Mouse (Mus musculus) hindbrain, embryonic 15.5 days (tissue): ENCODE measurements around the gene Atp13a2. TPM values are rescaled to one million over a fixed set of nuclear protein-coding genes. Genes with fewer than 3 reads are reported as not detected.

Experiments
- ATAC-seq: fragments of 200-750 bp; cut with Nextera tagmentation; 2 replicates; pipeline ENCODE4 v1.8.0; 2017; ENCODE audit warnings: low read depth, moderate number of reproducible peaks, moderate TSS enrichment; ENCODE audit not compliant: low FRiP score
- H3K27ac ChIP-seq: fragments of 300-500 bp; sonication (generic); replicated peaks from 2 replicates; pipeline ENCODE4 v1.5.1; 2015; ENCODE audit warnings: mild to moderate bottlenecking, inconsistent platforms
- H3K27me3 ChIP-seq: fragments of 300-500 bp; sonication (generic); 2 replicates; pipeline ENCODE4 v1.6.1; 2015; ENCODE audit warnings: control low read depth, inconsistent platforms
- H3K36me3 ChIP-seq: fragments of 300-500 bp; sonication (generic); 2 replicates; pipeline ENCODE4 v1.6.1; 2015; ENCODE audit warnings: control low read depth, inconsistent platforms
- H3K4me1 ChIP-seq: fragments of 300-500 bp; sonication (generic); replicated peaks from 2 replicates; pipeline ENCODE4 v1.6.1; 2015; ENCODE audit warnings: control low read depth, inconsistent platforms
- H3K4me2 ChIP-seq: fragments of 300-500 bp; sonication (generic); 2 replicates; pipeline ENCODE4 v1.6.1; 2015; ENCODE audit warnings: moderate library complexity, mild to moderate bottlenecking, inconsistent platforms
- H3K4me3 ChIP-seq: fragments of 300-500 bp; sonication (generic); 2 replicates; pipeline ENCODE4 v1.5.1; 2015; ENCODE audit warnings: mild to moderate bottlenecking, inconsistent platforms
- H3K9ac ChIP-seq: fragments of 300-500 bp; sonication (generic); 2 replicates; pipeline ENCODE4 v1.6.1; 2015; ENCODE audit warnings: inconsistent platforms
- H3K9me3 ChIP-seq: fragments of 300-500 bp; sonication (generic); 2 replicates; pipeline ENCODE4 v1.6.1; 2016; ENCODE audit warnings: control low read depth, inconsistent platforms
- WGBS: fragments of 180-500 bp; shearing (Covaris S2); methylation state at CpG from one replicate; pipeline ENCODE4 v1.1.7; 2015; 5-methylcytosine and 5-hydroxymethylcytosine counted together
- polyA plus RNA-seq: library from polyadenylated mRNA; unstranded; fragments of >200 nt; fragmentation: Nextera tagmentation; extraction: Ambion mirVana; gene quantifications from 2 replicates; pipeline ENCODE4 v1.2.1, GENCODE M21; 2015

The Atp13a2 gene
- polyA plus RNA-seq, 1 experiment from 2014 or later = 193 TPM

DNA sequence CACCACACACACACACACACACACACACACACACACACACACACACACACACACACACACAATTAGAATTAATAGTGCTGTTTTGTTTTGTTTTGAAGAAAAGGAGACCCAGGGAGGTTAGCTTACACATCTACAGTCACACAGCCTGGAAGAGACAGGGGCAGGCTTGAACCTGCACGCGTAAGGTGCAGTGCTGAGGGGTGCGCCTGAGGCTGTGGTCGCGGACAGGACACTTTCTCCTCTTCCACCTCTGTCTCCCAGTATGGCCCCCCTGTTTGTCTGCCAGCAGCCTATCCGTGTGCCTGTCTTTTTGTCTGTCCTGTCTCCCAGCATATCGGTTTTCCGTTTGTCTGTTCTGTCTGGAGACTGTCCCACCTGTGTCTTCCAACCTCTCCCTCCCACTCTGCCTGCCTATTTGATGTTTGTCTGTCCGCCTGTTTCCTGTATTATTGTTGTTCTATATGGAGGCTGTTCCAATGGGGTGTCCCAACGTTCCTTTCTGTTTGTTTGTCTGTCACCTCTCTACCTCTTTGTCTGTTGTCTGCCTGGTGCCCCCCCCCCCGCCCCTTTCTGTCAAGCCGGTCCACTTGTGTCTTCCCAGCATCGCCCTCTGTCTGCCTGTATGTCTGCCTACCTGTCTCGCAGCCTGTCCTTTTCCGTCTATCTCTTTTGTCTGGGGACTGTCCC lies 506 bp upstream of the Atp13a2 start:
- H3K9ac ChIP-seq = peak overlapping the region; percentile 98
- H3K36me3 ChIP-seq = no peaks in the 10 kb centered on the region
- H3K27ac ChIP-seq = peak overlapping the region; percentile 85
- H3K4me2 ChIP-seq = peak overlapping the region; percentile 79
- WGBS = 21% methylated on average over 14 of the region's 15 CpGs
- peaks cover 40% of the 10 kb centered on the region for H3K4me1 ChIP-seq
- ATAC-seq = peak; percentile 24
- no peaks in the 10 kb centered on the region for H3K27me3 ChIP-seq
- H3K4me3 ChIP-seq = peak overlapping the region; percentile 89
- H3K9me3 ChIP-seq = no peaks in the 10 kb centered on the region

DNA sequence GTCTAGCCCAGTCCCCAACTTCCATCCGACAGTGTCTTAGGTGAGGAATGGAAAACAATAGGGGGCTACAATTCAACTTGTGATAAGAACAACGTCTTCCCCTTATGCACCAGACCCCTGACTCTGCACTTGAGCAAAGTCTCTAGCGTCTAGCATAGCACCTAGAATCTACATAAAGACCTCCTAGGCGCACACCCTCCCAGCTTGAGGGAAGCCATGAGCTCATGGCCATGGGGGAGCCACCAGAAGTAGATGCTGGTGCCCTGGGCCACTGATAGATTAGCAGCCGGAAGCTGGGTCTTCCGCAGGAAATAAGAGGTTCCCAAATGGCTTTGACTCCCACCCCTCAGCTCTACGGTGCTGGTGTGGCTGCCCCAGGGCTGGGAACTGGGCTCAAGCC lies 803 bp downstream of the Atp13a2 start:
- Histone ChIP-seq H3K27ac (peak overlapping the region; percentile 85), H3K4me3 (peak overlapping the region; percentile 89), H3K27me3 (no peaks in the 10 kb centered on the region), H3K36me3 (no peaks in the 10 kb centered on the region), H3K4me2 (peak overlapping the region; percentile 79), H3K4me1 (peaks cover 40% of the 10 kb centered on the region), H3K9ac (peak overlapping the region; percentile 98), H3K9me3 (no peaks in the 10 kb centered on the region)
- peak; percentile 13; the same call in 1 of the 2 replicates for ATAC-seq
- WGBS = 26% methylated on average over 7 of the region's 7 CpGs

- Histone ChIP-seq H3K4me1 (peaks cover 34% of the 10 kb centered on the region), H3K9ac (no peak overlapping the region), H3K36me3 (peaks cover 12% of the 10 kb centered on the region), H3K9me3 (no peaks in the 10 kb centered on the region), H3K4me3 (peak overlapping the region; percentile 89; the same call in 1 of the 2 replicates), H3K4me2 (peak overlapping the region; percentile 79), H3K27me3 (no peaks in the 10 kb centered on the region), H3K27ac (no peak overlapping the region)
- ATAC-seq = no peak
- 55% methylated on average over 7 of the region's 7 CpGs for WGBS
Measured at GRCm38 (mm10) chr4:140988706-140989290, 2.1 kb downstream of the Atp13a2 start.

DNA sequence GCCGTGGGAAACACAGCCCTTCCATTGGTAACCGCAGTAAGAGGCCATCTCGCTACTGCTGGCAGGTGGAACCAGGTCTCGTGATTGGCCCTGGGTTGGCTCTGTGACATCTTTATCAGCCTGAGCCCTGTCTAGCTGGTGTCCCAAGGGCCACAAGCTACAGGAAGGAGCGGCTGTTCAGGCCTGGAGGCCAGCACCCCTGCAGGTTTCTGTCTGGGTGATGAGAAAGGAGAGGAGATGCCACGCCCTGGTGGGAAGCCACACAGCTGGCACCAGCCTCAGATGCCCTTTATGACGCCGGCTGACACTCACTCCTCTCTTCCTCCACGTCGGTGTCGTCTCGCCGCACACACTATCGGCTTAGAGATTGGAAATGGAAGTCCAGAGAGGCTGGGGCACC lies 2.8 kb downstream of the Atp13a2 start:
- Histone ChIP-seq H3K9me3 (no peaks in the 10 kb centered on the region), H3K9ac (no peak overlapping the region), H3K4me3 (no peak overlapping the region), H3K27ac (no peak overlapping the region), H3K4me2 (peak overlapping the region; percentile 79; the same call in 1 of the 2 replicates), H3K4me1 (peaks cover 34% of the 10 kb centered on the region), H3K36me3 (peaks cover 18% of the 10 kb centered on the region), H3K27me3 (no peaks in the 10 kb centered on the region)
- no peak for ATAC-seq
- 77% methylated on average over 14 of the region's 14 CpGs for WGBS

- 73% methylated on average over 20 of the region's 20 CpGs for WGBS
- peaks cover 44% of the 10 kb centered on the region for H3K36me3 ChIP-seq
Measured at GRCm38 (mm10) chr4:140992215-140992614, 5.5 kb downstream of the Atp13a2 start.

DNA sequence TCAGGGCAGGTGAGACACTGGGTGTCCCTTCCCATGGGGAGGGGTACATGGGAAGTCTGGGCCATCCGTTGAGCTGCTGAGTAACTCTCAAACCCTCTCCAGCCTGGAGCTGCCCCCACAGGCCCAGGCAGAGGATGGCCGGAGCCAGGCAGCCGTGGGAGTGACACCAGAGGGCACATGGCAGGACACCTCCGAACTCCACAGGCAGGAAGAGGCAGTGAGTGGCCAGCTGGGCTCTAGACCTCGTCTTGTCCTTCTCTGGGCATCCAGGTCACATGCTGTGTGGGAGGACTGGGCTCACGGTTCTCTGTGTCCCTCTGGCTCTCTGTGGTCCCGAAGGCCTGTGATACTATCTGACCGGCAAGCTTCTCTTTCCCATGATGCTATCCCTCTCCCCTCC lies 7.2 kb downstream of the Atp13a2 start:
- Histone ChIP-seq H3K27me3 (no peaks in the 10 kb centered on the region), H3K9me3 (no peaks in the 10 kb centered on the region), H3K4me1 (peaks cover 12% of the 10 kb centered on the region), H3K4me3 (no peak overlapping the region), H3K27ac (no peak overlapping the region), H3K36me3 (peaks cover 58% of the 10 kb centered on the region), H3K4me2 (no peak overlapping the region), H3K9ac (no peak overlapping the region)
- no peak for ATAC-seq
- WGBS = 86% methylated on average over 8 of the region's 8 CpGs

More at GRCm38 (mm10) chr4:140992215-140992614, 5.5 kb downstream of the Atp13a2 start:
- peaks cover 27% of the 10 kb centered on the region for H3K4me1 ChIP-seq
- no peaks in the 10 kb centered on the region for H3K9me3 ChIP-seq
- no peaks in the 10 kb centered on the region for H3K27me3 ChIP-seq
- no peak overlapping the region for H3K9ac ChIP-seq
- no peak overlapping the region for H3K4me3 ChIP-seq
- H3K27ac ChIP-seq = no peak overlapping the region
- no peak for ATAC-seq
- H3K4me2 ChIP-seq = no peak overlapping the region

DNA sequence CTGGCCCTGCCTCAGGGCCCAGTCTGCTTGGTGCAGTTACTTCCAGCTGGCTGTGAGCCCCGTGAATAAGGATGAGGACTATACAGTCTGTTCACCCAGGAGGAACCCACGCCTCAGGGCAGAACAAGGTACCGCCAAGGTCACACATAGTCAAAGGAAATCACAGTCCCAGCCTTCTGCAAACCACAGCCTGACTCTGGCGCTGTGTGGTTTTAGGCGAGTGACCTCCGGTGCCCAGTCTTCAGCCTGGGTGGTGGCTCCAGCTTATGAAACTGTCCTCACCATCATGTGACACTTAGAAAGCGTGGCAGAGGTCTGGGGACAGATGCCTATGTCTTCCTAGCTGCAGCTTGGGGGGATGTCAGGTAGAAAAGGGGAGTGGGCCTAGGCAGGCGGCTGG lies 9.1 kb downstream of the Atp13a2 start:
- H3K36me3 ChIP-seq = peaks cover 77% of the 10 kb centered on the region
- ATAC-seq = no peak
- no peak overlapping the region for H3K9ac ChIP-seq
- H3K27ac ChIP-seq = no peak overlapping the region
- no peaks in the 10 kb centered on the region for H3K27me3 ChIP-seq
- H3K9me3 ChIP-seq = no peaks in the 10 kb centered on the region
- no peak overlapping the region for H3K4me3 ChIP-seq
- H3K4me2 ChIP-seq = no peak overlapping the region
- no peaks in the 10 kb centered on the region for H3K4me1 ChIP-seq
- WGBS = 91% methylated on average over 8 of the region's 8 CpGs

- H3K36me3 ChIP-seq = peaks cover 85% of the 10 kb centered on the region
- no peak overlapping the region for H3K4me3 ChIP-seq
- no peak overlapping the region for H3K27ac ChIP-seq
- WGBS = 97% methylated on average over 9 of the region's 9 CpGs
- H3K4me2 ChIP-seq = no peak overlapping the region
- no peaks in the 10 kb centered on the region for H3K27me3 ChIP-seq
- no peak overlapping the region for H3K9ac ChIP-seq
- H3K4me1 ChIP-seq = no peaks in the 10 kb centered on the region
- no peaks in the 10 kb centered on the region for H3K9me3 ChIP-seq
- ATAC-seq = no peak
Measured at GRCm38 (mm10) chr4:140996812-140997211, 10.1 kb downstream of the Atp13a2 start.

DNA sequence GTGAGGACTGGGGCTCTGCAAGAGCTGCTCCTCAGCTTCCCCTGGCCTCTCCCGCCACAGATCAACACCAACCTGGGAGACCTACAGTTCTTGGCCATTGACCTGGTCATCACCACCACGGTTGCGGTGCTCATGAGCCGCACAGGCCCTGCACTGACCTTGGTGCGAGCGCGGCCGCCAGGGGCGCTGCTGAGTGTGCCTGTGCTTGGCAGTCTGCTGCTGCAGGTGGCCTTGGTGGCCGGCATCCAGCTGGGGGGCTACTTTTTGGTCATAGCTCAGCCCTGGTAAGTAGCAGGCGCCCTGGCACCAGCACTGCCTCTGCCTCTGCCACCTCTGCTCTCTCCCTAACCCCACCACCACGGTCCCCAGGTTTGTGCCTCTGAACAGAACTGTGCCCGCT lies 19.3 kb downstream of the Atp13a2 start:
- Histone ChIP-seq H3K27ac (no peak overlapping the region), H3K36me3 (peaks cover 65% of the 10 kb centered on the region), H3K4me1 (peaks cover 6% of the 10 kb centered on the region), H3K9ac (no peak overlapping the region), H3K4me2 (no peak overlapping the region), H3K4me3 (no peak overlapping the region), H3K27me3 (no peaks in the 10 kb centered on the region), H3K9me3 (no peaks in the 10 kb centered on the region)
- 85% methylated on average over 13 of the region's 13 CpGs for WGBS
- no peak for ATAC-seq

- H3K4me1 ChIP-seq = peaks cover 26% of the 10 kb centered on the region
- ATAC-seq = no peak
Measured at GRCm38 (mm10) chr4:141008028-141008427, 21.4 kb downstream of the Atp13a2 start.

DNA sequence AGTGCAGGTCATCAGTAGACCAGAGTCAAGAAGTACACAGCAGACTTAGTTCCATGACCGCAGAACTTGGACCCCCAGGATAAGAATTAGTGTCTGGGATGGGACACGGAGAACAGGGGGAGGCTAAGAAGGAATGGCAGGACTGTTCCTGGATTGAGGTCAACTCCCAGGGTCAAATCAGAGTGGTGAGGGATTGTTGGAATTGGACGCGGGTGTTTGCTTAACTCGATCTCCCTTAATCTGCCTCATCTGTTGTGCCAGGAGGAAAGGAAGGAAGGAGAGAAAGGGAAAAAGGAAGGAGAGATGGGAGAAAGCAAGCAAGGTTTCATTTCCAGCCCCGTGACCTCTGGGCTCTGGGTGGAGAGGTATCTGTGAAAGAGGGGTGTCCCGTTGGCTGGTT lies 23.4 kb downstream of the Atp13a2 start, which contains the start of gene Mfap2:
Gene Mfap2 (plus strand): TSS at position 301 of the 400 bp plus-strand sequence.
- H3K9me3 ChIP-seq = no peaks in the 10 kb centered on the region

More at GRCm38 (mm10) chr4:141008028-141008427, 21.4 kb downstream of the Atp13a2 start:
- H3K9ac ChIP-seq = no peak overlapping the region
- peaks cover 49% of the 10 kb centered on the region for H3K36me3 ChIP-seq
- no peak overlapping the region for H3K27ac ChIP-seq
- no peaks in the 10 kb centered on the region for H3K27me3 ChIP-seq
- no peaks in the 10 kb centered on the region for H3K9me3 ChIP-seq
- no peak overlapping the region for H3K4me2 ChIP-seq
- 70% methylated on average over 8 of the region's 8 CpGs for WGBS
- H3K4me3 ChIP-seq = no peak overlapping the region

DNA sequence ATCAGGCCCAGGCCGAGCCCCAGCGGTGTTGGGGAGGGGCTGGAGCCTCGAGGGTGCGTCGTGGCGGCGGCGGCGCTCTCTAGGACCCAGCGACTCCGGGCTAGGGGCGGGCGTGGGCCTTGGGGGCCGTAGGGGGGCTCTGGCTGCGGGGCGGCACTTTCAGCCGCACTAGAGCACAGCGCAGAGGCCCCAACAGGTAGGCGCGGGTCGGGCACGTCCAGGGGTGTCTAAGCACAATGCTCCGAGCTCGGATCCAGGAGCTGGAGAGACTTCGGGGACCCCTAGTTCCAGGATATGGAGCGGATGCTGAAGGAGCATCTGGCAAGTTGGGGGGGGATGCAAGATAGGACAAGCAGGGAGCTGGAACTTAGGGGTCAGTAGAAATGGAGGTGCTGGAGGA lies 23.9 kb downstream of the Atp13a2 start:
- Histone ChIP-seq H3K27me3 (no peaks in the 10 kb centered on the region), H3K9me3 (no peaks in the 10 kb centered on the region), H3K27ac (peak overlapping the region; percentile 78), H3K9ac (peak overlapping the region; percentile 75), H3K4me2 (peak overlapping the region; percentile 79), H3K4me3 (peak overlapping the region; percentile 64), H3K4me1 (peaks cover 28% of the 10 kb centered on the region), H3K36me3 (peaks cover 37% of the 10 kb centered on the region)
- under 1% methylated on average over 26 of the region's 26 CpGs for WGBS
- peak; percentile 77 for ATAC-seq

More for the DNA sequence above, 23.4 kb downstream of the Atp13a2 start, which contains the start of gene Mfap2:
- Histone ChIP-seq H3K36me3 (peaks cover 38% of the 10 kb centered on the region), H3K4me1 (peaks cover 28% of the 10 kb centered on the region), H3K27ac (peak within 1 kb of the TSS; percentile 78), H3K27me3 (no peaks in the 10 kb centered on the region), H3K4me2 (peak within 1 kb of the TSS; percentile 79), H3K4me3 (peak within 1 kb of the TSS; percentile 64), H3K9ac (peak within 1 kb of the TSS; percentile 75)
- 22% methylated on average over 7 of the region's 7 CpGs for whole genome bisulfite sequencing
- no peak for ATAC-seq
